Mouse (Mus musculus): ENCODE data around the gene Mrpl36.

The Mrpl36 gene

GRCm38 (mm10) chr13:73346131-73346530, 17.8 kb downstream of the Mrpl36 start:
- no peak for DNase-seq (ENCODE audit: extremely low read depth, insufficient read length, low spot score)

- no peak for DNase-seq (ENCODE audit: extremely low read depth, insufficient read length, low spot score)
These were observed 18.4 kb downstream of the Mrpl36 start for GRCm38 (mm10) chr13:73346743-73347142.

GRCm38 (mm10) chr13:73347171-73347570, 18.9 kb downstream of the Mrpl36 start:
- no peak for DNase-seq (ENCODE audit: extremely low read depth, insufficient read length, low spot score)

GRCm38 (mm10) chr13:73347922-73348650, 19.8 kb downstream of the Mrpl36 start:
- no peak for DNase-seq (ENCODE audit: extremely low read depth, insufficient read length, low spot score)

GRCm38 (mm10) chr13:73350741-73351140, 22.4 kb downstream of the Mrpl36 start:
- DNase-seq (ENCODE audit: extremely low read depth, insufficient read length, low spot score): no peak

- no peak for DNase-seq (ENCODE audit: extremely low read depth, insufficient read length, low spot score)
These were observed 23.6 kb downstream of the Mrpl36 start for GRCm38 (mm10) chr13:73351910-73352309.

- DNase-seq (ENCODE audit: extremely low read depth, insufficient read length, low spot score): no peak
These were observed 24.2 kb downstream of the Mrpl36 start for GRCm38 (mm10) chr13:73352491-73352890.

GRCm38 (mm10) chr13:73357106-73357505, 28.8 kb downstream of the Mrpl36 start:
- DNase-seq (ENCODE audit: extremely low read depth, insufficient read length, low spot score): no peak

- no peak for DNase-seq (ENCODE audit: extremely low read depth, insufficient read length, low spot score)
These were observed 45.1 kb downstream of the Mrpl36 start for GRCm38 (mm10) chr13:73373367-73373766.

- DNase-seq (ENCODE audit: extremely low read depth, insufficient read length, low spot score): no peak
These were observed 46.3 kb downstream of the Mrpl36 start for GRCm38 (mm10) chr13:73374612-73375011.

GRCm38 (mm10) chr13:73377637-73378036, 49.3 kb downstream of the Mrpl36 start:
- no peak for DNase-seq (ENCODE audit: extremely low read depth, insufficient read length, low spot score)
